Comparison of ENCODE assay signal across 8 mouse cellular contexts in the genomic region with DNA sequence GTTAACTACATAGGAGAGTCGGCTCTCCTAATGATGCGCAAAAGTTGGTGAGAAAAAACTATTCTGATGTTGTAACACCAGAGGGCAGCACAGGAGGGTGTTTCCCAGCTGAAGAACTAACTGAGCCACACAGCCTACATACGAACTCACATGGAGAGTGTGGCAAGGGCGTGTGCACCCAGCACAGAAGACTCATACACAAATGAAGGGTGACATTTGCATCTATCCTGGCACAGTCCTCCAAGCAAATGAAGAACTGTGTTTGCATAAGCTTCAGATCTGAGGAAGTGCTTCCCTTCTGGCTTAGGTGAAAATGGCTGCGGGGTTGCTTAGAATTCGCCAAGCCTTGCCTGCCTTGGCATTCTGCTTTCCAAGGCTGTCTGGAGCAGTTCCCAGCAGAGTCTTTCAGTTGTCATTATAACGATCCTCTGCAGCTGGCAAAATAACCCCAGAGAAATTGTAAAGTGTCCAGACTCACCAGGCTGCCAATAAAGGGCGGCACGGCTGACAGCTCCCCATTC. TPM values are rescaled to one million over a fixed set of nuclear protein-coding genes. Genes with fewer than 3 reads are reported as not detected.
A peak's percentile ranks its signal among the peaks of the same experiment; 100 is the strongest.
DNase-seq lines count a peak whose midpoint lies in the region; ATAC-seq and TF ChIP-seq lines count a peak whose summit lies in the region.
"Had no signal": no experiment of that assay in that cellular context is flagged by ENCODE, and none has a peak within 500 bp of the region (broad histone marks: within the 10 kb centered on the region; RNA-seq: fewer than 3 reads in every experiment).

No protein-coding gene starts in this region.

- in situ Hi-C loops in Patski (cut with MboI; ENCODE audit: low pct_unique_long_range_greater_than_20kb), result loop anchor here (5.0 kb wide), 2 partner anchors 75 to 130 kb away; no protein-coding TSS in a partner anchor

- DNase-seq in Patski (ENCODE audit: low read depth, low spot score), result no peak
- peak; percentile 72 to 79 for DNase-seq in cerebellum, postnatal 14 days
- peak; percentile 28 for DNase-seq in gastrocnemius, postnatal 10 days
- peak; percentile 76 for DNase-seq in layer of hippocampus, adult 9-11 months
- peak; percentile 84 to 86 for DNase-seq in right cerebral cortex, postnatal 10 days (ENCODE audit: low spot score in 2 of 2)
- DNase-seq: liver, embryonic 13.5 days had no signal

- TF ChIP-seq CTCF in Patski (IDR thresholded peaks at IDR 0.05), result peak; percentile 78

- ATAC-seq in CD4-positive, CD25-positive, alpha-beta regulatory T cell, adult 4 months, result peak; percentile 64
- no peak for ATAC-seq in Patski
- peak; percentile 90 for ATAC-seq in megakaryocyte, adult 5-6 weeks (ENCODE audit: poor library complexity, severe bottlenecking)

- H3K27me3 ChIP-seq in Patski, result peaks cover 14% of the 10 kb centered on the region

- CTCF ChIA-PET in Patski (lab: Charles Lee), result interaction anchor here (0.7 to 2.1 kb wide), 9 partner anchors 16 to 138 kb away, joined by 3 to 9 read pairs (median 4); a partner anchor contains a TSS

- POLR2A ChIA-PET in Patski (lab: Charles Lee), result interaction anchor here (0.5 to 1.1 kb wide), 4 partner anchors 73 to 1687 kb away, joined by 3 to 4 read pairs (median 3); no protein-coding TSS in a partner anchor

RNA-seq across cellular contexts. Expression of a gene that starts 25.4 kb away (rescaled TPM):
- polyA plus RNA-seq in CD4-positive, CD25-positive, alpha-beta regulatory T cell, adult 4 months (2017; shearing (Covaris generic)), result 10 to 100 TPM; 25.2 to 35.4 TPM
- 2.9 TPM for polyA plus RNA-seq in Patski (2021)
- total RNA-seq in gastrocnemius, postnatal 10 days (2021), result 1 to 10 TPM; 1.6 to 3.3 TPM
- 23.0 and 23.7 TPM in 2 replicates for total RNA-seq in megakaryocyte, adult 5-6 weeks (2015)
- 7.6 and 12.6 TPM in 2 replicates for total RNA-seq in megakaryocyte, adult 5-6 weeks (2017)

RNA-seq across cellular contexts. Expression of a gene that starts 48.8 kb away (rescaled TPM):
- polyA plus RNA-seq in CD4-positive, CD25-positive, alpha-beta regulatory T cell, adult 4 months (2017; shearing (Covaris generic)), result 100 to 1,000 TPM; 138 to 191 TPM
- 87.3 TPM for polyA plus RNA-seq in Patski (2021)
- 10 to 100 TPM; 48.7 to 49.2 TPM for total RNA-seq in gastrocnemius, postnatal 10 days (2021)
- 82.3 and 95.7 TPM in 2 replicates for total RNA-seq in megakaryocyte, adult 5-6 weeks (2015)
- total RNA-seq in megakaryocyte, adult 5-6 weeks (2017), result 22.8 and 27.7 TPM in 2 replicates
